Mouse (Mus musculus) midbrain, embryonic 16.5 days (tissue): ENCODE results near the gene Bmpr1a. TPM values are rescaled to one million over a fixed set of nuclear protein-coding genes. Genes with fewer than 3 reads are reported as not detected.

ENCODE experiments used
- ATAC-seq: fragments of 200-750 bp; cut with Nextera tagmentation; 2 replicates; pipeline ENCODE4 v1.8.0; 2017; ENCODE audit warnings: moderate TSS enrichment
- H3K27ac ChIP-seq: fragments of 300-500 bp; sonication (generic); 2 replicates; pipeline ENCODE4 v1.5.1; 2014; ENCODE audit warnings: mild to moderate bottlenecking, low read length, mixed read lengths
- H3K27me3 ChIP-seq: fragments of 300-500 bp; sonication (generic); 2 replicates; pipeline ENCODE4 v1.6.1; 2014; ENCODE audit warnings: low read depth, low read length, mixed read lengths; ENCODE audit not compliant: control insufficient read depth, insufficient read depth
- H3K36me3 ChIP-seq: fragments of 300-500 bp; sonication (generic); 2 replicates; pipeline ENCODE4 v1.6.1; 2014; ENCODE audit warnings: mild to moderate bottlenecking, low read length, moderate library complexity, mixed read lengths; ENCODE audit not compliant: control insufficient read depth, insufficient read depth
- H3K4me1 ChIP-seq: fragments of 300-500 bp; sonication (generic); 2 replicates; pipeline ENCODE4 v1.6.1; 2014; ENCODE audit warnings: mild to moderate bottlenecking, low read length, mixed read lengths; ENCODE audit not compliant: control insufficient read depth, insufficient read depth
- H3K4me2 ChIP-seq: fragments of 300-500 bp; sonication (generic); 2 replicates; pipeline ENCODE4 v1.6.1; 2014; ENCODE audit warnings: mild to moderate bottlenecking, low read length, mixed read lengths
- H3K4me3 ChIP-seq: fragments of 300-500 bp; sonication (generic); 2 replicates; pipeline ENCODE4 v1.5.1; 2014; ENCODE audit warnings: low read depth, mild to moderate bottlenecking, low read length, moderate library complexity, mixed read lengths
- H3K9ac ChIP-seq: fragments of 300-500 bp; sonication (generic); 2 replicates; pipeline ENCODE4 v1.6.1; 2014; ENCODE audit warnings: low read depth, low read length, mixed read lengths
- H3K9me3 ChIP-seq: fragments of 300-500 bp; sonication (generic); replicated peaks from 2 replicates; pipeline ENCODE4 v1.6.1; 2014; ENCODE audit warnings: mild to moderate bottlenecking, low read length, mixed read lengths; ENCODE audit not compliant: control insufficient read depth, poor library complexity, severe bottlenecking
- WGBS: fragments of 180-500 bp; shearing (Covaris S2); extraction: QIAGEN DNeasy Blood & Tissue Kit; methylation state at CpG from one replicate; pipeline ENCODE4 v1.1.7; 2014; 5-methylcytosine and 5-hydroxymethylcytosine counted together
- polyA plus RNA-seq: library from polyadenylated mRNA; unstranded; fragments of >200 nt; fragmentation: Nextera tagmentation; extraction: Ambion mirVana; gene quantifications from 2 replicates; pipeline ENCODE4 v1.2.1, GENCODE M21; 2015

Gene Bmpr1a
- 15.2 and 15.4 TPM in 2 replicates for polyA plus RNA-seq

GRCm38 (mm10) chr14:34503325-34503647 is at the start of gene Bmpr1a:
TSS of gene Bmpr1a (minus strand) at chr14:34503341.
- no peaks in the 10 kb centered on the region for H3K36me3 ChIP-seq
- ATAC-seq, result no peak
- no peaks in the 10 kb centered on the region for H3K9me3 ChIP-seq
- H3K27me3 ChIP-seq, result no peaks in the 10 kb centered on the region
- H3K4me1 ChIP-seq, result peaks cover 30% of the 10 kb centered on the region
- H3K9ac ChIP-seq, result peak within 1 kb of the TSS; percentile 91
- peak within 1 kb of the TSS; percentile 96 for H3K4me3 ChIP-seq
- H3K4me2 ChIP-seq, result peak within 1 kb of the TSS; percentile 86
- 8% methylated on average over 15 of the region's 15 CpGs for WGBS
- peak within 1 kb of the TSS; percentile 93 for H3K27ac ChIP-seq

GRCm38 (mm10) chr14:34552226-34552625 is 49.1 kb upstream of the Bmpr1a start:
- Histone ChIP-seq H3K4me2 (no peak overlapping the region), H3K9ac (no peak overlapping the region), H3K36me3 (no peaks in the 10 kb centered on the region), H3K4me3 (no peak overlapping the region), H3K9me3 (no peaks in the 10 kb centered on the region), H3K27ac (no peak overlapping the region), H3K27me3 (no peaks in the 10 kb centered on the region), H3K4me1 (peaks cover 2% of the 10 kb centered on the region)
- 93% methylated on average over 5 of the region's 5 CpGs for WGBS
- no peak for ATAC-seq

GRCm38 (mm10) chr14:34549004-34549671 is 46.0 kb upstream of the Bmpr1a start:
- peak overlapping the region; percentile 88 for H3K27ac ChIP-seq
- no peaks in the 10 kb centered on the region for H3K27me3 ChIP-seq
- peak overlapping the region; percentile 87 for H3K9ac ChIP-seq
- peak overlapping the region; percentile 75 for H3K4me3 ChIP-seq
- no peaks in the 10 kb centered on the region for H3K9me3 ChIP-seq
- peak; percentile 96 for ATAC-seq
- WGBS, result under 1% methylated on average over 46 of the region's 55 CpGs
- H3K4me1 ChIP-seq, result peaks cover 2% of the 10 kb centered on the region
- no peaks in the 10 kb centered on the region for H3K36me3 ChIP-seq
- H3K4me2 ChIP-seq, result peak overlapping the region; percentile 80

- peak overlapping the region; percentile 75 for H3K4me3 ChIP-seq
Measured at GRCm38 (mm10) chr14:34548391-34549001, 45.4 kb upstream of the Bmpr1a start.

GRCm38 (mm10) chr14:34544545-34544944 is 41.4 kb upstream of the Bmpr1a start:
- Histone ChIP-seq H3K9ac (no peak overlapping the region), H3K4me2 (no peak overlapping the region), H3K36me3 (no peaks in the 10 kb centered on the region), H3K9me3 (no peaks in the 10 kb centered on the region), H3K27me3 (no peaks in the 10 kb centered on the region), H3K27ac (no peak overlapping the region), H3K4me3 (no peak overlapping the region), H3K4me1 (peaks cover under 1% of the 10 kb centered on the region)
- no peak for ATAC-seq
- WGBS, result 77% methylated on average over 2 of the region's 2 CpGs

More at GRCm38 (mm10) chr14:34548391-34549001, 45.4 kb upstream of the Bmpr1a start:
- H3K4me2 ChIP-seq, result peak overlapping the region; percentile 80
- no peaks in the 10 kb centered on the region for H3K27me3 ChIP-seq
- 2% methylated on average over 27 of the region's 27 CpGs for whole genome bisulfite sequencing
- H3K27ac ChIP-seq, result peak overlapping the region; percentile 88
- no peaks in the 10 kb centered on the region for H3K9me3 ChIP-seq
- H3K36me3 ChIP-seq, result no peaks in the 10 kb centered on the region
- peak overlapping the region; percentile 87 for H3K9ac ChIP-seq
- H3K4me1 ChIP-seq, result peaks cover 2% of the 10 kb centered on the region
- ATAC-seq, result peak; percentile 57

GRCm38 (mm10) chr14:34544001-34544400 is 40.9 kb upstream of the Bmpr1a start:
- no peak for ATAC-seq
- H3K4me2 ChIP-seq, result no peak overlapping the region
- 93% methylated on average over 6 of the region's 6 CpGs for WGBS

GRCm38 (mm10) chr14:34543596-34543995 is 40.5 kb upstream of the Bmpr1a start:
- Histone ChIP-seq H3K9ac (no peak overlapping the region), H3K27ac (no peak overlapping the region), H3K27me3 (no peaks in the 10 kb centered on the region), H3K36me3 (no peaks in the 10 kb centered on the region), H3K4me3 (no peak overlapping the region), H3K9me3 (no peaks in the 10 kb centered on the region), H3K4me2 (no peak overlapping the region), H3K4me1 (no peaks in the 10 kb centered on the region)
- WGBS, result 75% methylated on average over 6 of the region's 6 CpGs
- ATAC-seq, result no peak

More at GRCm38 (mm10) chr14:34544001-34544400, 40.9 kb upstream of the Bmpr1a start:
- Histone ChIP-seq H3K4me1 (no peaks in the 10 kb centered on the region), H3K4me3 (no peak overlapping the region), H3K27me3 (no peaks in the 10 kb centered on the region), H3K36me3 (no peaks in the 10 kb centered on the region), H3K9ac (no peak overlapping the region), H3K9me3 (no peaks in the 10 kb centered on the region), H3K27ac (no peak overlapping the region)

GRCm38 (mm10) chr14:34541896-34542295 is 38.8 kb upstream of the Bmpr1a start:
- 81% methylated on average over 5 of the region's 5 CpGs for WGBS
- Histone ChIP-seq H3K36me3 (no peaks in the 10 kb centered on the region), H3K4me2 (no peak overlapping the region), H3K4me1 (no peaks in the 10 kb centered on the region), H3K9ac (no peak overlapping the region), H3K9me3 (no peaks in the 10 kb centered on the region), H3K4me3 (no peak overlapping the region), H3K27me3 (no peaks in the 10 kb centered on the region), H3K27ac (no peak overlapping the region)
- ATAC-seq, result no peak

GRCm38 (mm10) chr14:34540685-34541162 is 37.6 kb upstream of the Bmpr1a start:
- Histone ChIP-seq H3K9me3 (no peaks in the 10 kb centered on the region), H3K4me3 (no peak overlapping the region), H3K4me1 (no peaks in the 10 kb centered on the region), H3K9ac (no peak overlapping the region), H3K27ac (no peak overlapping the region), H3K4me2 (0 out of 2 replicates have a peak overlapping the region, but pooled peaks have one; percentile 8), H3K36me3 (no peaks in the 10 kb centered on the region), H3K27me3 (no peaks in the 10 kb centered on the region)
- 23% methylated on average over 11 of the region's 17 CpGs for WGBS
- ATAC-seq, result no peak
